Mouse (Mus musculus) embryonic facial prominence, embryonic 10.5 days (tissue): ENCODE results near the gene Nkiras1. TPM values are rescaled to one million over a fixed set of nuclear protein-coding genes. Genes with fewer than 3 reads are reported as not detected.

Experiments
- DNase-seq: peaks from one replicate; pipeline ENCODE4 v3.0.0-alpha.2; 2017; ENCODE audit warnings: low spot score
- H3K27ac ChIP-seq: fragments of 300-500 bp; sonication (generic); replicated peaks from 2 replicates; pipeline ENCODE4 v1.5.1; 2016; ENCODE audit warnings: mild to moderate bottlenecking
- H3K27me3 ChIP-seq: fragments of 300-500 bp; sonication (generic); replicated peaks from 2 replicates; pipeline ENCODE4 v1.6.1; 2016; ENCODE audit warnings: low read depth, mild to moderate bottlenecking; ENCODE audit not compliant: poor library complexity, severe bottlenecking
- H3K36me3 ChIP-seq: fragments of 300-500 bp; sonication (generic); replicated peaks from 2 replicates; pipeline ENCODE4 v1.6.1; 2016; ENCODE audit warnings: mild to moderate bottlenecking, moderate library complexity
- H3K4me1 ChIP-seq: fragments of 300-500 bp; sonication (generic); 2 replicates; pipeline ENCODE4 v1.6.1; 2016
- H3K4me3 ChIP-seq: fragments of 300-500 bp; sonication (generic); 2 replicates; pipeline ENCODE4 v1.5.1; 2016; ENCODE audit warnings: mild to moderate bottlenecking, moderate library complexity
- H3K9me3 ChIP-seq: fragments of 300-500 bp; sonication (generic); 2 replicates; pipeline ENCODE4 v1.6.1; 2016; ENCODE audit warnings: mild to moderate bottlenecking
- WGBS: fragments of 180-500 bp; shearing (Covaris S2); methylation state at CpG from one replicate; pipeline ENCODE4 v1.1.7; 2016; 5-methylcytosine and 5-hydroxymethylcytosine counted together
- polyA plus RNA-seq: library from polyadenylated mRNA; unstranded; fragments of >200 nt; fragmentation: Nextera tagmentation; extraction: Ambion mirVana; gene quantifications from 2 replicates; pipeline ENCODE4 v1.2.1, GENCODE M21; 2016

Nkiras1 gene
- polyA plus RNA-seq, 1 experiment from 2014 or later = 11.6 TPM

DNA sequence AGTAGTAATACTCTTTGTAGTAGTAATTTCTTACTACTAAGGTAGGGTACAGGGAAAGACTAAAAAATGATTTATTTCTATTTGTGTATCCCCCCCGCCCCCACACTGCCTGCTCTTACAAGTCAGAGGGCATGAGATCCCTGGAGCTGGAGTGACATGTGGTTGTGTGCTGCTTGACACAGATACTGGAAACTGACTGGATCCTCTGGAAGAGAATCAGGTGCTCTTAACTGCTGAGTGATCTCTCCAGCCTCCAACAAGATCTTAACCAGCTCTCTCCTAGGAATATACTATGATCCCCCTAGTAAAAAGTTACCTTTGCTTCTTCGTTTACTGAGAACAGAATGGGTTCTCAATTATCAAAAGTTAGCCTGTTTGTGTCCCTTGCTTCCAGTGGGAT, 15.5 kb downstream of the Nkiras1 start:
- no peak for DNase-seq
- Histone ChIP-seq H3K4me1 (0 out of 2 replicates have a peak, but pooled peaks cover 3% of the 10 kb centered on the region), H3K4me3 (no peak overlapping the region), H3K9me3 (no peaks in the 10 kb centered on the region), H3K27me3 (no peaks in the 10 kb centered on the region), H3K27ac (no peak overlapping the region), H3K36me3 (peaks cover 37% of the 10 kb centered on the region)
- 86% methylated on average over 2 of the region's 2 CpGs for WGBS

DNA sequence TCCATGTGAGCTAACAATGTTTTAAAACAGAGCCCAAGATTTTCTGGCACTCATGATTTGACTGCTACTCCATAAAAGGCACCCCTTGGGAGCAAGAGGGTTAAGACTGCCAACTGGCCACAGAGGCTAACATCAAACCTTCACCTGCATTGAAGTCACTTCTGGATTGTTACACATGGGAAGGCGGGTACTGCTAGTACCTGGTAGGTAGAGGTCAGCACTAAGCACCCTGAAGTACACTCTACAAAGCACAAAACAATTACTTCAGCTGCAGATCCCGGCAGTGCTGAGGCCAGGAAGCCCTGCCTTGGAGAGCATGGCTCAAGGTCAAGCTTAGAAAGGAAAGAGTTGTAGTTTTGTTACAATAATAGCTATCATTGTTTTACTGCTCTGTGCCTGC, 16.5 kb downstream of the Nkiras1 start:
- Histone ChIP-seq H3K27ac (no peak overlapping the region), H3K4me3 (no peak overlapping the region), H3K4me1 (0 out of 2 replicates have a peak, but pooled peaks cover 3% of the 10 kb centered on the region), H3K36me3 (peaks cover 28% of the 10 kb centered on the region), H3K27me3 (no peaks in the 10 kb centered on the region), H3K9me3 (no peaks in the 10 kb centered on the region)
- no peak for DNase-seq
- 75% methylated on average over 2 of the region's 2 CpGs for WGBS

GRCm38 (mm10) chr14:18292111-18292510, 21.2 kb downstream of the Nkiras1 start:
- Histone ChIP-seq H3K4me3 (no peak overlapping the region), H3K9me3 (no peaks in the 10 kb centered on the region), H3K36me3 (peaks cover 12% of the 10 kb centered on the region), H3K27me3 (no peaks in the 10 kb centered on the region), H3K27ac (no peak overlapping the region), H3K4me1 (0 out of 2 replicates have a peak, but pooled peaks cover 3% of the 10 kb centered on the region)
- WGBS = 92% methylated on average over 3 of the region's 3 CpGs
- DNase-seq = no peak

- no peak for DNase-seq
- Histone ChIP-seq H3K9me3 (no peaks in the 10 kb centered on the region), H3K27ac (no peak overlapping the region), H3K4me1 (no peaks in the 10 kb centered on the region), H3K4me3 (no peak overlapping the region), H3K27me3 (no peaks in the 10 kb centered on the region), H3K36me3 (peaks cover 8% of the 10 kb centered on the region)
- 95% methylated on average over 3 of the region's 3 CpGs for WGBS
Observed at GRCm38 (mm10) chr14:18292578-18292977, 21.6 kb downstream of the Nkiras1 start.

DNA sequence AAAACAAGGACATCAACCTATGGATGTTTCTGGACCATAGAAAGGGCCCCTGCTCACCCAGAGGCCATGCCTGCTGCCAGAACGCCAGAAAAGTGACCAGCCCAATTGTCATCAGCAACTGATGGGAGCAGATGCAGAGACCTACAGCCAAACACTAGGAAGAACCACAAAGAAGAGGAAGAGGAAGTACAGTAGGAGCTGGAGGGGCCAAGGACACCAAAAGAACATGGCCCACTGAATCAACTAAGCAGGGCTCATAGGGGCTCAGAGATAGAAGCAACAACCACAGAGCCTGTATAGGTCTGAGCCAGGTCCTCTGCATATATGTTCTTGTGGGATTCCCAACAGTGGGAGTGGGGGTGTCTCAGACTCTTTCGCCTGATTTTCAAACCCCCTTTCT, 26.5 kb downstream of the Nkiras1 start:
- H3K4me3 ChIP-seq = no peak overlapping the region
- H3K27me3 ChIP-seq = no peaks in the 10 kb centered on the region
- H3K27ac ChIP-seq = no peak overlapping the region
- DNase-seq = no peak
- H3K4me1 ChIP-seq = no peaks in the 10 kb centered on the region
- WGBS = 91% methylated on average over 2 of the region's 2 CpGs
- H3K9me3 ChIP-seq = no peaks in the 10 kb centered on the region
- peaks cover 17% of the 10 kb centered on the region for H3K36me3 ChIP-seq

- Histone ChIP-seq H3K4me3 (no peak overlapping the region), H3K9me3 (no peaks in the 10 kb centered on the region), H3K27me3 (no peaks in the 10 kb centered on the region), H3K27ac (no peak overlapping the region), H3K36me3 (peaks cover 21% of the 10 kb centered on the region), H3K4me1 (no peaks in the 10 kb centered on the region)
- 90% methylated on average over 2 of the region's 2 CpGs for WGBS
- no peak for DNase-seq
Observed at GRCm38 (mm10) chr14:18298874-18299273, 27.9 kb downstream of the Nkiras1 start.

DNA sequence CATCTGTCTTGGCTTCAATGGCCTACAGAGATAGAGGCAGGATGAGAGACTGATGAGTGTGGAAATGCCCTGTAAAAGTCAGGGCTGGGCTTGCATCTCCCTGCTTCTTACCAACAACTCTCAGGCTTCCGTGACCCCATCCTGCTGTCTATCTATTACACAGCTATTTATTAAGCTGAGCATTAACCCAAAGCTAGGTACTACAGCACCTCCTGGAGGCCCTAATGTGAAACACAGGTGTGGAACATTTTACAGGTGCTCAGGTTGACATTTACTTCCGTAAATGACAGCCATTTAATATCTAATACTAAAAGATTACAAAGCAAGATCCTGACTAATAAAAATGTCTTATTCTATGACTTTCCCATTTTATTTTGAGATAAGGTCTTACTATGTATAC, 29.7 kb downstream of the Nkiras1 start:
- no peak for DNase-seq
- Histone ChIP-seq H3K4me3 (no peak overlapping the region), H3K36me3 (peaks cover 26% of the 10 kb centered on the region), H3K4me1 (no peaks in the 10 kb centered on the region), H3K27me3 (no peaks in the 10 kb centered on the region), H3K9me3 (no peaks in the 10 kb centered on the region), H3K27ac (no peak overlapping the region)
- 94% methylated on average over 2 of the region's 2 CpGs for WGBS

DNA sequence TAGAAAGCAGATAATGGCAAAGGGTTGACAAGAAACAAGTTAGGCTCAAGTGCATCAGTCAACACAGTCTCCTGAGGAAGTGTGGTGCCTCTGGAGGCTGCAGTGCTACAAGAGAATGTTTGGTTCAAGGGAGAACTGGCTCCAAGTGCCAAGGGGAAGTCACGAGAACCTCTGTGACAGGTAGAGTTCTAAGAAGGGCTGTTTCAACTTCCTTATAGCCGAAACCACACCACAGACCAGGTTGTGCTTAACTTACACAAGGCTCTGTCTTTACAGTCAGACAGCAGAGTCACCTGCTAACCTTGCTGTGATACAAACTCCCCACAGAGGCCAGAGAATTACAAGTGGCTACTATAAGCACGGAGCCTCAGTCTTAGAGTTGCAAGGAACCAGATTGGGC, 30.7 kb downstream of the Nkiras1 start:
- Histone ChIP-seq H3K27me3 (no peaks in the 10 kb centered on the region), H3K9me3 (no peaks in the 10 kb centered on the region), H3K4me3 (no peak overlapping the region), H3K36me3 (peaks cover 35% of the 10 kb centered on the region), H3K4me1 (no peaks in the 10 kb centered on the region), H3K27ac (no peak overlapping the region)
- 85% methylated on average over 3 of the region's 3 CpGs for WGBS
- no peak for DNase-seq

DNA sequence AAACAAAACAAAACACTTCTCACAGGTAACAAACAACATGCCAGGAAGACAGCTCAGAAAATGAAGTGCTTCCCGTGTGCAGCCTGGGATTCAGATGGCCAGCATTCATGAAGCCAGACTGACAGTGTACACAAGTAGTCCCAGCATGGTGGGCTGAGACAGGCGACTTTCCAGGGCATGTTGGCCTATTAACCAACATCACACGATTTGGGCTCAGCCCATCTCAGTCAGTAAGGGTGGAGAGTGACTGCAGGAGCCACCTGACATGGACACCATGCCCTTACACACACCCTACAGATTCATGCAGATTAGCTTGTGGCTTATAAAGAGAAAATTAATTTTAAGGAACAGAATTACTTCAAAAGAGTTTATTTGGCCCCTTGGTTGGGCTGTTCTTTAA, 31.8 kb downstream of the Nkiras1 start:
- no peak for DNase-seq
- no peaks in the 10 kb centered on the region for H3K4me1 ChIP-seq
- H3K27me3 ChIP-seq = no peaks in the 10 kb centered on the region
- peaks cover 35% of the 10 kb centered on the region for H3K36me3 ChIP-seq
- H3K9me3 ChIP-seq = no peaks in the 10 kb centered on the region
- WGBS = 82% methylated on average over 3 of the region's 3 CpGs
- H3K4me3 ChIP-seq = no peak overlapping the region
- no peak overlapping the region for H3K27ac ChIP-seq

DNA sequence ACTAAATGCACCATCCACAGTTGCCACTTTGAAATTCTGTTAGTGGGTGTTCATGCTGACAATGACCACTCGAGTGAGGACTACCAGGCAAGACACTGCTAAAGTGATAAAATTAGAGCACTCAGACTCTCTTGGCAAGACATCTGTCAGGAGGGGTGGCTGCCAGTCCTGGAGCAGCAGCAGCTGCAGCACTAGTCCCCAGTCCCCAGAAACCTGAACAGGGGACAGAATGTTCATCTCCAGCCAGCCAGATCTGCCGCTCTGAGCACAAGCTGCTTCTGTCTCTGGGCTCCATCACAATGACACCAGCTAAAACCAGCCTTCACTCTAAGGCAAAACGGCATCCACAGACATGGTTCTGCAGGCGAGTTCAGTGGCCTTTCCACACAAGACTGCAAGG, 32.3 kb downstream of the Nkiras1 start:
- 86% methylated on average over 4 of the region's 4 CpGs for WGBS
- no peak overlapping the region for H3K27ac ChIP-seq

GRCm38 (mm10) chr14:18304165-18304564, 33.2 kb downstream of the Nkiras1 start:
- Histone ChIP-seq H3K9me3 (no peaks in the 10 kb centered on the region), H3K4me1 (no peaks in the 10 kb centered on the region), H3K36me3 (peaks cover 31% of the 10 kb centered on the region), H3K27me3 (no peaks in the 10 kb centered on the region), H3K27ac (no peak overlapping the region), H3K4me3 (no peak overlapping the region)
- WGBS = 95% methylated on average over 5 of the region's 5 CpGs
- DNase-seq = no peak

More for the DNA sequence above, 32.3 kb downstream of the Nkiras1 start:
- no peaks in the 10 kb centered on the region for H3K4me1 ChIP-seq
- H3K9me3 ChIP-seq = no peaks in the 10 kb centered on the region
- no peak overlapping the region for H3K4me3 ChIP-seq
- no peaks in the 10 kb centered on the region for H3K27me3 ChIP-seq
- peaks cover 35% of the 10 kb centered on the region for H3K36me3 ChIP-seq
- DNase-seq = no peak

- Histone ChIP-seq H3K27ac (no peak overlapping the region), H3K4me3 (no peak overlapping the region), H3K36me3 (peaks cover 40% of the 10 kb centered on the region), H3K27me3 (no peaks in the 10 kb centered on the region), H3K4me1 (no peaks in the 10 kb centered on the region), H3K9me3 (no peaks in the 10 kb centered on the region)
- WGBS = 88% methylated on average over 11 of the region's 11 CpGs
- DNase-seq = no peak
Observed at GRCm38 (mm10) chr14:18317457-18318411, 46.8 kb downstream of the Nkiras1 start.
